Mouse (Mus musculus): Measurements from ENCODE around the gene 4930564D02Rik. TPM values are rescaled to one million over a fixed set of nuclear protein-coding genes. Genes with fewer than 3 reads are reported as not detected.

4930564D02Rik gene
- not detected for polyA plus RNA-seq (2015; fragmentation: Illumina TruSeq; extraction: RNeasy Lipid Tissue Mini Kit (QIAGEN cat#74804); ENCODE audit: low read depth, low replicate concordance)

DNA sequence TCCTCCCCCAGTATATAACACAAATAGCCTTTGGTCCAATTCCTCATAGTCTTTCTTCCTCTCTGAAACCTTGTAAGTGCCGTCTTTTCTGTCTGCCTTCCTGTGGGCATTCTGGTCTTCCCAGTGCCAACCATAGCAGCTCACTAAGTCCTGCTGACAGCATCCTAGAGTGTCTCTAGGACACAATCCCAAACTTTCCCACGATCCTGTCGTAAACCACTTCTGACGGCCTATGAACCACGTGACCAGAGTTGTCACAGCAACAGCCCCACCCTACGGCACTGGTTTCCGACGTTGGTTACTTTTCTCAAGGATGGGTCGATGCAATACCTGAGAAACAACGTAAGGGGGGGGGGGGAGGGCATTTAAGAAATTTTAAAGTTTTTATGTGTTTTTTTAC lies at the start of gene 4930564D02Rik:
TSS of gene 4930564D02Rik (plus strand) at position 301 of the 400 bp plus-strand sequence.

DNA sequence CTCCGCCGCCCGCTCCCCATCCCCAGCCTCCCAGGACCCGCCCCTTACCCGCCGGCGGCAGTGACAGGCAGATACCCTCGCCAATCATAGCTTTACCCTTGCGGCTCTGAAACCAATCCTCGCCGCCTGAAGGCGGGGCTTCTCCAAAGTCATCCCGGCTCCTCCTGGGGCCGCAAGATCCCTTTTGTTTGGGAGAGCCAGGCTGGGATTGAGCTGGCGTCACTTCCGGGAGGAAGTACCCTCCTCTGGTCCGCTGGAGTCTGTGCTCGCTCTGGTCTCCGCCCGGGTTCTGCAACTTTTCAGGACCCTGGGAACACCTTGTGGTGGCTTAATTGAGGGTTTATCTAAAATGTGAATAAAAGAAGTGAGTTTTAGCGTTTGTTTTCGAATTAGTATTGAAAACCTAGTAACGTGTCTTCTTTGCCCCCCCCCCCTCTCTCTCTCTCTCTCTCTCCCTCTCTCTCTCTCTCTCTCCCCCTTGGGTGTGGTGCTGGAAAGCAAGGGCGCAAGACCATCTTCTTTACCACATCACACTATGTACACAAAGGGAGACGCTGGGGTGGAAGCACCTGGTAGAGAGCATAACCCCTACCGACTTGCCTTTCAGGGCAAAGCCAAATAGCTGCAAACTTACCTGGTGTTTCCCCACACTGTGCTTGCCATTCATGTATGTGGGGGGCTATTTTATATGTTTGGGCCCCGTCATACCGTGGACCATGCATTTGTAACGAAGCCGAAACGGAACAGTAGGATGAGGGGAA lies 13.5 kb upstream of the 4930564D02Rik start, which contains the start of gene Cttnbp2nl:
TSS of gene Cttnbp2nl (minus strand) at position 210 of the 761 bp plus-strand sequence.

Other genes starting within 250 kb of the 4930564D02Rik start
- gene Mov10, start 248.3 kb upstream of the 4930564D02Rik start, polyA plus RNA-seq (2015; fragmentation: Illumina TruSeq; extraction: RNeasy Lipid Tissue Mini Kit (QIAGEN cat#74804); ENCODE audit: low read depth, low replicate concordance) = 4.8 TPM
- 28.0 TPM for gene St7l, start 202.8 kb upstream of the 4930564D02Rik start, polyA plus RNA-seq (2015; fragmentation: Illumina TruSeq; extraction: RNeasy Lipid Tissue Mini Kit (QIAGEN cat#74804); ENCODE audit: low read depth, low replicate concordance)
- 59.2 TPM for gene Capza1, start 202.3 kb upstream of the 4930564D02Rik start, polyA plus RNA-seq (2015; fragmentation: Illumina TruSeq; extraction: RNeasy Lipid Tissue Mini Kit (QIAGEN cat#74804); ENCODE audit: low read depth, low replicate concordance)
- gene Wnt2b, start 104.9 kb upstream of the 4930564D02Rik start, polyA plus RNA-seq (2015; fragmentation: Illumina TruSeq; extraction: RNeasy Lipid Tissue Mini Kit (QIAGEN cat#74804); ENCODE audit: low read depth, low replicate concordance) = 1.7 TPM
- gene Cttnbp2nl, start 13.7 kb upstream of the 4930564D02Rik start, polyA plus RNA-seq (2015; fragmentation: Illumina TruSeq; extraction: RNeasy Lipid Tissue Mini Kit (QIAGEN cat#74804); ENCODE audit: low read depth, low replicate concordance) = 17.6 TPM

All from brain, adult 10 weeks (tissue).